Mouse (Mus musculus) thymus, adult 2 months (tissue): ENCODE measurements around the gene Eps8. TPM values are rescaled to one million over a fixed set of nuclear protein-coding genes. Genes with fewer than 3 reads are reported as not detected.

Source experiments
- DNase-seq: peaks from one replicate; pipeline ENCODE4 v3.0.0; 2021
- H3K27ac ChIP-seq: fragments of 200-500 bp; 2 replicates; pipeline ENCODE4 v1.5.1; 2012; ENCODE audit warnings: low read length, control low read depth; ENCODE audit not compliant: control insufficient read depth, insufficient read depth
- H3K27me3 ChIP-seq: fragments of 200-500 bp; 2 replicates; pipeline ENCODE4 v1.6.1; 2012; ENCODE audit warnings: mild to moderate bottlenecking, low read length, moderate library complexity, mixed read lengths; ENCODE audit not compliant: control insufficient read depth, insufficient read depth
- H3K36me3 ChIP-seq: fragments of 200-500 bp; 2 replicates; pipeline ENCODE4 v1.6.1; 2012; ENCODE audit warnings: mild to moderate bottlenecking, low read length, moderate library complexity; ENCODE audit not compliant: control insufficient read depth, insufficient read depth
- H3K4me1 ChIP-seq: fragments of 200-500 bp; replicated peaks from 2 replicates; pipeline ENCODE4 v1.6.1; 2012; ENCODE audit warnings: low read length; ENCODE audit not compliant: control insufficient read depth, insufficient read depth
- H3K4me3 ChIP-seq: fragments of 200-500 bp; 2 replicates; pipeline ENCODE4 v1.5.1; 2012; ENCODE audit warnings: mild to moderate bottlenecking, low read length, control low read depth, moderate library complexity; ENCODE audit not compliant: control insufficient read depth, insufficient read depth
- CTCF ChIP-seq: fragments of 200-500 bp; IDR thresholded peaks from 2 replicates; pipeline ENCODE4 v1.5.1; 2012; ENCODE audit warnings: mild to moderate bottlenecking, control low read depth, low read length, moderate library complexity, borderline replicate concordance; ENCODE audit not compliant: control insufficient read depth, poor library complexity, insufficient read depth; ENCODE audit errors: extremely low read depth
- POLR2A ChIP-seq: fragments of 200-500 bp; IDR thresholded peaks from 2 replicates; pipeline ENCODE4 v1.6.1; 2012; ENCODE audit warnings: mild to moderate bottlenecking, low read length, control low read depth, moderate library complexity; ENCODE audit not compliant: control insufficient read depth, poor library complexity, insufficient read depth; ENCODE audit errors: extremely low read depth
- WGBS: fragments of 180-500 bp; shearing (Covaris S2); methylation state at CpG from one replicate; pipeline ENCODE4 v1.1.7; 2018; 5-methylcytosine and 5-hydroxymethylcytosine counted together
- polyA plus RNA-seq: library from polyadenylated mRNA; depleted of rRNA; stranded (reverse); fragments of >200 nt; gene quantifications from 2 replicates; pipeline ENCODE4 v1.2.3, GENCODE M21; 2012

Eps8 gene
- polyA plus RNA-seq, 1 experiment = 2.5 TPM

GRCm38 (mm10) chr6:137519529-137520342 lies 134.9 kb downstream of the Eps8 start:
- H3K27ac ChIP-seq = no peak overlapping the region
- 91% methylated on average over 11 of the region's 11 CpGs for whole genome bisulfite sequencing

GRCm38 (mm10) chr6:137514872-137515271 lies 139.8 kb downstream of the Eps8 start:
- Histone ChIP-seq H3K27ac (no peak overlapping the region), H3K4me3 (no peak overlapping the region), H3K4me1 (no peaks in the 10 kb centered on the region; the same call in 1 of the 2 replicates), H3K27me3 (no peaks in the 10 kb centered on the region), H3K36me3 (no peaks in the 10 kb centered on the region)
- DNase-seq = no peak
- 89% methylated on average over 4 of the region's 4 CpGs for WGBS
- TF ChIP-seq POLR2A (no peak), CTCF (no peak)

More at GRCm38 (mm10) chr6:137519529-137520342, 134.9 kb downstream of the Eps8 start:
- H3K27me3 ChIP-seq = no peaks in the 10 kb centered on the region
- H3K36me3 ChIP-seq = no peaks in the 10 kb centered on the region
- no peak for DNase-seq
- no peaks in the 10 kb centered on the region for H3K4me1 ChIP-seq
- TF ChIP-seq CTCF (no peak), POLR2A (no peak)
- no peak overlapping the region for H3K4me3 ChIP-seq

- no peak for DNase-seq
- WGBS = 69% methylated on average over 5 of the region's 5 CpGs
- no peak overlapping the region for H3K4me3 ChIP-seq
- H3K27ac ChIP-seq = no peak overlapping the region
- H3K36me3 ChIP-seq = no peaks in the 10 kb centered on the region
- no peaks in the 10 kb centered on the region for H3K27me3 ChIP-seq
- TF ChIP-seq POLR2A = no peak
- TF ChIP-seq CTCF = no peak
- no peaks in the 10 kb centered on the region; the same call in 1 of the 2 replicates for H3K4me1 ChIP-seq
Observed at GRCm38 (mm10) chr6:137512753-137513152, 141.9 kb downstream of the Eps8 start.

GRCm38 (mm10) chr6:137509341-137510045 lies 145.2 kb downstream of the Eps8 start:
- DNase-seq = no peak
- WGBS = 93% methylated on average over 14 of the region's 14 CpGs
- H3K4me1 ChIP-seq = no peaks in the 10 kb centered on the region; the same call in 1 of the 2 replicates
- H3K27me3 ChIP-seq = no peaks in the 10 kb centered on the region
- TF ChIP-seq POLR2A = no peak
- no peak overlapping the region for H3K27ac ChIP-seq
- no peaks in the 10 kb centered on the region for H3K36me3 ChIP-seq
- no peak overlapping the region for H3K4me3 ChIP-seq

GRCm38 (mm10) chr6:137508936-137509335 lies 145.7 kb downstream of the Eps8 start:
- 97% methylated on average over 19 of the region's 19 CpGs for WGBS
- H3K27ac ChIP-seq = no peak overlapping the region
- H3K27me3 ChIP-seq = no peaks in the 10 kb centered on the region
- H3K4me1 ChIP-seq = no peaks in the 10 kb centered on the region; the same call in 1 of the 2 replicates
- H3K4me3 ChIP-seq = no peak overlapping the region
- no peaks in the 10 kb centered on the region for H3K36me3 ChIP-seq
- no peak for DNase-seq
- TF ChIP-seq CTCF (no peak), POLR2A (no peak)

- no peaks in the 10 kb centered on the region for H3K27me3 ChIP-seq
- no peaks in the 10 kb centered on the region for H3K36me3 ChIP-seq
- no peak overlapping the region for H3K4me3 ChIP-seq
- TF ChIP-seq CTCF (no peak), POLR2A (no peak)
- no peaks in the 10 kb centered on the region for H3K4me1 ChIP-seq
- 98% methylated on average over 7 of the region's 7 CpGs for WGBS
- DNase-seq = no peak
- no peak overlapping the region for H3K27ac ChIP-seq
Observed at GRCm38 (mm10) chr6:137506563-137506962, 148.1 kb downstream of the Eps8 start.
